Mouse (Mus musculus): ENCODE measurements around the gene Prkd3. TPM values are rescaled to one million over a fixed set of nuclear protein-coding genes. Genes with fewer than 3 reads are reported as not detected.

Prkd3 gene
- polyA plus RNA-seq, 1 experiment from 2014 or later: 17.0 TPM

- Histone ChIP-seq H3K4me2 (ENCODE audit: low read depth, low read length) (peak overlapping the region; percentile 28; the same call in 1 of the 2 replicates), H3K36me3 (replicated peaks; ENCODE audit: insufficient read depth, low read length) (peaks cover 15% of the 10 kb centered on the region), H3K27ac (ENCODE audit: low read depth) (0 out of 2 replicates have a peak overlapping the region, but pooled peaks have one; percentile 1), H3K9me3 (ENCODE audit: low read length) (no peaks in the 10 kb centered on the region), H3K27me3 (ENCODE audit: insufficient read depth, low read length) (no peaks in the 10 kb centered on the region), H3K4me3 (ENCODE audit: low read depth, low read length) (no peak overlapping the region), H3K9ac (replicated peaks) (no peak overlapping the region), H3K4me1 (ENCODE audit: insufficient read depth) (peaks cover 26% of the 10 kb centered on the region)
- TF ChIP-seq CTCF (IDR thresholded peaks at IDR 0.05; ENCODE audit: low read depth) (no peak), EP300 (IDR thresholded peaks at IDR 0.05; ENCODE audit: low read depth) (no peak)
- ATAC-seq (no peak), DNase-seq (no peak)
- WGBS (ENCODE audit: insufficient replicate concordance): 47% methylated on average over 10 of the region's 10 CpGs
Measured at GRCm38 (mm10) chr17:79015831-79016230, 4.8 kb downstream of the Prkd3 start.

- peaks cover 16% of the 10 kb centered on the region for H3K36me3 ChIP-seq (replicated peaks; ENCODE audit: insufficient read depth, low read length)
- no peak for DNase-seq
- H3K4me3 ChIP-seq (ENCODE audit: low read depth, low read length): no peak overlapping the region
- no peak overlapping the region for H3K4me2 ChIP-seq (ENCODE audit: low read depth, low read length)
- TF ChIP-seq EP300 (IDR thresholded peaks at IDR 0.05; ENCODE audit: low read depth): no peak
- TF ChIP-seq CTCF (IDR thresholded peaks at IDR 0.05; ENCODE audit: low read depth): no peak
- 34% methylated on average over 2 of the region's 2 CpGs for WGBS (ENCODE audit: insufficient replicate concordance)
- peak; percentile 44 for ATAC-seq
- no peaks in the 10 kb centered on the region for H3K9me3 ChIP-seq (ENCODE audit: low read length)
- peaks cover 26% of the 10 kb centered on the region for H3K4me1 ChIP-seq (ENCODE audit: insufficient read depth)
- no peak overlapping the region for H3K27ac ChIP-seq (ENCODE audit: low read depth)
- H3K9ac ChIP-seq (replicated peaks): no peak overlapping the region
- no peaks in the 10 kb centered on the region for H3K27me3 ChIP-seq (ENCODE audit: insufficient read depth, low read length)
Measured at GRCm38 (mm10) chr17:79014911-79015685, 5.5 kb downstream of the Prkd3 start.

DNA sequence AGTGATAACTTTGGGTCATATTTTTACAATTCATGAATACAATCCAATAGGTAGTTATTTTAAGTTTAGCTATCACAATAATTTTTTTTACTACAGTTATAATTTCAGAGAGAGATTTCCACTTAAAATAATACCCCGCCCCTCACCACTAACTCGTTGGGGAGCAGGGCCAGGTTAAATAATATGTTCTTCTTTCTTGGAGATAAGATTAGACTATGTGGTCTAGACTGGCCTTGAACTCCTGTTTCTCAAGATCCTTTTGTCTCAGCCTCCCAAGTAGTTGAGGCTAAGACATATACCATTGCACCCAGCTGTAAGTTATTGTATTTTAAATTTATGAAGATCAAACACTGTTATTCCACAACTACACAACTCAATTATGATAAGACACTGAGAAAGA is 7.0 kb downstream of the Prkd3 start:
- TF ChIP-seq CTCF (IDR thresholded peaks at IDR 0.05; ENCODE audit: low read depth): no peak
- Histone ChIP-seq H3K4me2 (ENCODE audit: low read depth, low read length) (no peak overlapping the region), H3K27ac (ENCODE audit: low read depth) (no peak overlapping the region), H3K4me1 (ENCODE audit: insufficient read depth) (peaks cover 22% of the 10 kb centered on the region), H3K9ac (replicated peaks) (no peak overlapping the region), H3K36me3 (replicated peaks; ENCODE audit: insufficient read depth, low read length) (peaks cover 16% of the 10 kb centered on the region), H3K9me3 (ENCODE audit: low read length) (no peaks in the 10 kb centered on the region), H3K27me3 (ENCODE audit: insufficient read depth, low read length) (no peaks in the 10 kb centered on the region), H3K4me3 (ENCODE audit: low read depth, low read length) (no peak overlapping the region)
- WGBS (ENCODE audit: insufficient replicate concordance): 53% methylated on average over 2 of the region's 2 CpGs
- no peak for ATAC-seq
- no peak for DNase-seq

DNA sequence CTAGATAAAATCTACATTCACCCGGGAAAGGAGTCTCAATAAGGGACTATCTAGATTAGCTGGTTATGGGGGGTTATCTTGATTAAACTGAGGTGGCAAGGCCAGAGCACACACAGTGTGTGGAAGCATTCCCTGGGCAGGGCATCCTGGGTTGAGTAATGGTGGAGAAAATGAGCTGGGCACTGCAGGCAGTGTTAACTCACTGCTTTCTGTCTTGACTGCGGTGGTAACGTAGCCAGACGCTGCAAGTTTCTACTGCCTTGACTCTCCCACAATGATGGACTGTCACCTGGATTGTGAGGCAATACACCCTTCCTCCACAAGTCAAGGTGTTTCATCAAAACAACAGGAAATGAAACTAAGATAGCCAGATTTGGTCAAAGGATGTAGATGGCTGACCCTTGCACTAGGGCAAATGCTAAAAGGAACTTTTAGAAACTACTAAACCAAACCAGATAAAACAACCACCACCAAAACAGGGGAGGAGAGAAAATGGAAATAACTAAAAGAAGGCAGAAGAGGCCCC is 20.8 kb downstream of the Prkd3 start:
- Histone ChIP-seq H3K4me3 (ENCODE audit: low read depth, low read length) (no peak overlapping the region), H3K4me1 (ENCODE audit: insufficient read depth) (peaks cover 10% of the 10 kb centered on the region; the same call in 1 of the 2 replicates), H3K9ac (replicated peaks) (no peak overlapping the region), H3K27ac (ENCODE audit: low read depth) (0 out of 2 replicates have a peak overlapping the region, but pooled peaks have one; percentile 5), H3K4me2 (ENCODE audit: low read depth, low read length) (no peak overlapping the region), H3K27me3 (ENCODE audit: insufficient read depth, low read length) (no peaks in the 10 kb centered on the region), H3K9me3 (ENCODE audit: low read length) (no peaks in the 10 kb centered on the region), H3K36me3 (replicated peaks; ENCODE audit: insufficient read depth, low read length) (no peaks in the 10 kb centered on the region)
- WGBS (ENCODE audit: insufficient replicate concordance): 69% methylated on average over 4 of the region's 4 CpGs
- TF ChIP-seq EP300 (IDR thresholded peaks at IDR 0.05; ENCODE audit: low read depth) (no peak), CTCF (IDR thresholded peaks at IDR 0.05; ENCODE audit: low read depth) (no peak)
- ATAC-seq (peak; percentile 47), DNase-seq (no peak)

GRCm38 (mm10) chr17:78999189-78999588 is 21.4 kb downstream of the Prkd3 start:
- no peak overlapping the region for H3K9ac ChIP-seq (replicated peaks)
- H3K4me1 ChIP-seq (ENCODE audit: insufficient read depth): peaks cover 10% of the 10 kb centered on the region; the same call in 1 of the 2 replicates
- no peak overlapping the region for H3K27ac ChIP-seq (ENCODE audit: low read depth)
- ATAC-seq (no peak), DNase-seq (no peak)
- no peaks in the 10 kb centered on the region for H3K36me3 ChIP-seq (replicated peaks; ENCODE audit: insufficient read depth, low read length)
- no peak overlapping the region for H3K4me2 ChIP-seq (ENCODE audit: low read depth, low read length)
- H3K4me3 ChIP-seq (ENCODE audit: low read depth, low read length): no peak overlapping the region
- TF ChIP-seq CTCF (IDR thresholded peaks at IDR 0.05; ENCODE audit: low read depth) (no peak), EP300 (IDR thresholded peaks at IDR 0.05; ENCODE audit: low read depth) (no peak)
- 78% methylated on average over 3 of the region's 3 CpGs for WGBS (ENCODE audit: insufficient replicate concordance)
- H3K27me3 ChIP-seq (ENCODE audit: insufficient read depth, low read length): no peaks in the 10 kb centered on the region
- H3K9me3 ChIP-seq (ENCODE audit: low read length): no peaks in the 10 kb centered on the region

- no peak for DNase-seq
- H3K9me3 ChIP-seq (ENCODE audit: low read length): no peaks in the 10 kb centered on the region
- H3K4me2 ChIP-seq (ENCODE audit: low read depth, low read length): no peak overlapping the region
- WGBS (ENCODE audit: insufficient replicate concordance): 78% methylated on average over 2 of the region's 2 CpGs
- H3K9ac ChIP-seq (replicated peaks): no peak overlapping the region
- no peak overlapping the region for H3K4me3 ChIP-seq (ENCODE audit: low read depth, low read length)
- peaks cover 10% of the 10 kb centered on the region; the same call in 1 of the 2 replicates for H3K4me1 ChIP-seq (ENCODE audit: insufficient read depth)
- no peak overlapping the region for H3K27ac ChIP-seq (ENCODE audit: low read depth)
- H3K27me3 ChIP-seq (ENCODE audit: insufficient read depth, low read length): no peaks in the 10 kb centered on the region
- no peaks in the 10 kb centered on the region for H3K36me3 ChIP-seq (replicated peaks; ENCODE audit: insufficient read depth, low read length)
- no peak for ATAC-seq
- TF ChIP-seq CTCF (IDR thresholded peaks at IDR 0.05; ENCODE audit: low read depth): no peak
- no peak for TF ChIP-seq EP300 (IDR thresholded peaks at IDR 0.05; ENCODE audit: low read depth)
Measured at GRCm38 (mm10) chr17:78998130-78998529, 22.5 kb downstream of the Prkd3 start.

Data from liver, postnatal 0 days (tissue).